Mouse (Mus musculus): ENCODE results near the gene Pin1rt1. TPM values are rescaled to one million over a fixed set of nuclear protein-coding genes. Genes with fewer than 3 reads are reported as not detected.

The Pin1rt1 gene
- total RNA-seq (2021), result not detected
- long read RNA-seq, experiment 1, result 0 reads
- long read RNA-seq, experiment 2, result 0 reads

DNA sequence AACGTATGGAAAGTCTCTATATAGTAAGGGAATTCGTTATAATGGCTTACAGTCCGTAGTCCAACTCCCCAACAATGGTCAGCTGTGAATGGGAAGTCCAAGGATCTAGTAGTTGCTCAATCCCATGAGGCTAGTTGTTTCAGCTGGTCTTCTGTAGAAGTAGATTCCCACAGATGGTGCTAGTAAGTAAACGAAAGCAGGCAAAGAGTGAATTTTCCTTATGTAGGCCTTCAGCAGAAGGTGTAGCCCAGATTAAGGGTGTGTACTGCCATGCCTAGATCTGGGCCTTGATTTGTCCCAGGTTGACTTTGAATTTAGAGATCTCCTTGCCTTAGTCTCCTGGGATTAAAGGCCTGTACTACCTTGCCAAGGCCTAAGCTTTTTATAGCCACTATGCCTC is at the start of gene Pin1rt1:
Gene Pin1rt1, minus strand, starts transcription at position 101 of the 400 bp plus-strand sequence.
- DNase-seq (ENCODE audit: low spot score in 2 of 2), result no peak

DNA sequence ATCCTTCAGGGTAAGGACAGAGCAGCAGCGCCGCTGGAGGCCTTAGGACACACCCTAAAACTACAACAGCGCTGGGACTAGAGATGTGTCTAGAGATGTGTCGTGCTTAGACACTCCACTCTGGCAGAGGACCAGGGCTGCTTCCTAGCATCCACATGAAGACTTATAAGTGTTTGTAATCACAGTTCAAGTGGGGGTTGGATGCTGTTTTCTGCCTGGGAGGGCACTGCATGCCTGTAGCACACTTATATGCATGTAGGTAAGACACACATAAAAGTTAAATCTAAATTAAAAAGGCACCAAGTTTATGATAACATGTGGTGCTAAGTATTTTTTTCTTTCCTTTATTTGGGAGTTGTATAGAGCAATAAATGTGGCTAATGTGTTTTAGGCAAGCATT is 47.8 kb upstream of the Pin1rt1 start:
- DNase-seq (ENCODE audit: low spot score in 2 of 2), result no peak

DNA sequence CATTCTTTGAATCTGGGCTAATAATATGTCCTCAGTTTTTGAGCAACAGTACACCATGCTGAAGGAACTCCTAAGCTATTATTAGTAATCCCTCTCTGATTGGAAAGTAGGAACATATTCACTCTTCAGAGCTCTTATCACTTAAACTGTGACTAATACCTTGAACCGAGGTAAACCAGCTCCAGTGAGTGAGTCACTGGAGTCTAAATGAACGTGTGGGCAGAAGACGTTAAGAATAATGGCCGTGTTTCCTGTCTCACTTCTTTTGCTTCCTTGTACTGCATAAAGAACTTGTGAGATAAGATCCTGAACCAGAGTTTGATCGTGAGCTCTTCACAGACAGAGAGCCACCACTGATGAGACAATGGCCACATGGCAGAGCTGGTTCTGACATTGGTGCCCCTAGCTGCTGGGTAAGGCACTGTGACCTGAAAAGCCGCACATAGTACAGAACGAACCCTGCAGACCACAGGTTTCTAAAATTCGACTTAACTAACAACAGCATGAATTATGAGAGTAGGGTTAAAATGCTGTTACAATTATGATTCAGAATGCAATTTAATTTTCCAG is 47.0 kb upstream of the Pin1rt1 start:
- DNase-seq (ENCODE audit: low spot score in 2 of 2), result no peak

DNA sequence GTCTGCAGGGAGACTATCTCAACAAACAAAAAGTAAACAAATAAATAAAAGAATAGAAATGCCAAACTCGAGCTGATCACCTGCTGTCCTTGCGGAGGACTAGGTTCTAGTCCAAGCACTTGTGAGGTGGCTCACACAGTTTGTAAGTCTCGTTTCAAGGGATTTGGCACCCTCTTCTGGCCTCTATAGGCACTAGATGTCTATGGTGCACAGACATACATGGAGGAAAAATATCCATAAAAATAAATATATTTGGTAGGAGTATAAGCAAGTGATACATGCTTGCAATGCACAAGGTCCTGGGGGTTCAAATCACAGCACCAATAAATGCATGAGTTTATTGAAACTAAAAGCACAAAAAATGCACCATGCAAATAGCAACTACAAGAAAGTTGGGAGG is 34.4 kb upstream of the Pin1rt1 start:
- no peak for DNase-seq (ENCODE audit: low spot score in 2 of 2)

DNA sequence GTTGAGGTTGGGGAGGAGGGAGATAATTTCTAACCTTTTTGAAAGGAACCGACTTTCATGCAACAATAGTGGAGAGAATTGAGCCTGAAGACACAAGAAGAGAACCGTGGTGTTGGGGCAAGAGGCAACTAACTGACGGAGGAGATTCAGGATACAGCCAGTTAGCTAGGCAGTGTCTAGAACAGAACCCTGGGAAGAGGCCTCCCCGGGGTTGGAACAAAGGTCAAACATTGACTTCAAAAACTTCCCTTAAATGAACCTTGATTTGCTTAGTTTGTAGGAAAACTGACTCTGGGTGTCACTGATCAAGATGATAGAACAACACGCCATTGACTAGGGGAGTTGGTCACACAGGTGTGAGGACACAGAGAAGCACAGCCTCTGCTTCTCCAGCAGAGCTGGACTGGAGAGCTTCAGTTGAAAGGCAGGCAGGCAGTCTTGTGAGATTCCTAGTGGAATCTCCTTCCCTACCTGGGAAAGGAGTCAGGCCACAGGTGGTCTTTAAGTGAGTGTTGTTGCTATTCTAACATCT is 32.5 kb upstream of the Pin1rt1 start:
- DNase-seq (ENCODE audit: low spot score in 2 of 2), result no peak

DNA sequence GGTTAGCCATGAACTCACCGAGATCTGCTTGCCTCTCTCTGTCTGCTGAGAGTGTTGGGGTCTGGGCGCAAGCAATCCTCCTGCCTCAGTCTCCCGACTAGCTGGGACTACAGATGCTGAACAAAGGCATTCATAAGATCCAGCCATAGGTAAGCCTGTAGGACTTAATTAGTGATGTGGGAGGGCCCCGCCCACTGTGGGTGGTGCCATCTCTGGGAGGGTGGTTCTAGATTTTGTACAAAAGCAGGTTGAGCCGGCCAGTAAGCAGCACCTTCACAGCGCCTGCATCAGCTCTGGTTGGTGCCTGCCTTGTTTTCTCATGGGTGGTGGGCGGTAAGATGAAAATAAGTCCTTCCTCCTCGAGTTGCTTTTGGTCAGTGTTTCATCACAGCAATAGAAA is 30.1 kb upstream of the Pin1rt1 start:
- no peak for DNase-seq (ENCODE audit: low spot score in 2 of 2)

DNA sequence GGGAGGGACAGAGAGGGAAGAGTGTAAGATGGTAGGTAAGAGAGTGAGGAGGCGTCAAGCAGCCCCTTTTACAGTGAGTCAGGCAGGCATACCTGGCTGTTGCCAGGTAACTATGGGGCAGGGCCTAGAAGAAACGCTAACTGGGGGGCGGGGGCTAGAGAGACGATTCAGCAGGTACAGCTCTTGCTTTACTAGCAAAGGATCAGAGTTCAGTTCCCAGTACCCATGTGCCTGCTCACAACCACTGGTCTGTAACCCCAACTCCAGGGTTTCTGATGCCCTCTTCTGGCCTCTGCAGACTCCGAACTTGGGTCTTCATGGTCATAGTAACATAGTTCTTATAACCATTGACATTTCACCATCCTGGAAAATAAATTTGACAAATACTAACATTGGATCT is 27.8 kb upstream of the Pin1rt1 start:
- DNase-seq (ENCODE audit: low spot score in 2 of 2), result no peak

DNA sequence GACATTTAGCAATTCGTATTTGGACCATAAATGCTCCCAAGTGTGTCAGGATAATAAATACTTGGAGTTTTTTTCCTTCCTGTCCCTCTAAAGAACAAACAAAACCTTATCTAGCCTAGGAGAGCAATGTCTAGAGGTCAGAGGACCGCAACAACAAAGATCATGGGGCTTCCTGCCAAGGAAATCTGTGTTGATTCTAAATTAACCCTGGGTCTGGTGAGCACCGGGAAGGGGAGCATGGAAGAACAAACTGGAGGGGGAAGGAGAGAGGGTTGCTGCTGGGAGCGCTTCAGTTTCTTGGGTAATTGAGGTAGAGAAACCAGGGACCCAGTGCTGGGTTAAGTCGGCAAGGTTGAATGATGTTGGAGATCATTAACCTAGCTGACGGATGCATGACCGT is 27.0 kb upstream of the Pin1rt1 start:
- no peak for DNase-seq (ENCODE audit: low spot score in 2 of 2)

DNA sequence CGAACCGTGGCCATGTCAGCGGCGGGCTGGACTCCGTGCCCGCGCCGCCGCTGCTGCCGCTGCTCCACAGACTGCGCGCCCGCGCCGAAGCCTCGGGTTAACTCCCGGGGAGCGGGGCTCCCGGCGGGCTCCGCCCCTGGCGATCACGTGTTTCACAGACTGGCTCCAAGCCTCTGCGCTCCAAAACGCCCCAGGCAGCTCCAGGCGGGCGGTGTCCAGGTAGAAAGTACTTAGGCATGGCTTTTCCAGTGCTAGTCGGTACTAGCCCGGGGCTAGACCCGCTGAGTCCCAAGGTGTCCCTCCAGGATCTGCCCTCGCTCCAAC is 26.5 kb upstream of the Pin1rt1 start, which contains the start of gene Depdc7:
Gene Depdc7, minus strand, starts transcription at position 138 of the 324 bp plus-strand sequence.
- DNase-seq (ENCODE audit: low spot score in 2 of 2), result peak; percentile 76 to 86

DNA sequence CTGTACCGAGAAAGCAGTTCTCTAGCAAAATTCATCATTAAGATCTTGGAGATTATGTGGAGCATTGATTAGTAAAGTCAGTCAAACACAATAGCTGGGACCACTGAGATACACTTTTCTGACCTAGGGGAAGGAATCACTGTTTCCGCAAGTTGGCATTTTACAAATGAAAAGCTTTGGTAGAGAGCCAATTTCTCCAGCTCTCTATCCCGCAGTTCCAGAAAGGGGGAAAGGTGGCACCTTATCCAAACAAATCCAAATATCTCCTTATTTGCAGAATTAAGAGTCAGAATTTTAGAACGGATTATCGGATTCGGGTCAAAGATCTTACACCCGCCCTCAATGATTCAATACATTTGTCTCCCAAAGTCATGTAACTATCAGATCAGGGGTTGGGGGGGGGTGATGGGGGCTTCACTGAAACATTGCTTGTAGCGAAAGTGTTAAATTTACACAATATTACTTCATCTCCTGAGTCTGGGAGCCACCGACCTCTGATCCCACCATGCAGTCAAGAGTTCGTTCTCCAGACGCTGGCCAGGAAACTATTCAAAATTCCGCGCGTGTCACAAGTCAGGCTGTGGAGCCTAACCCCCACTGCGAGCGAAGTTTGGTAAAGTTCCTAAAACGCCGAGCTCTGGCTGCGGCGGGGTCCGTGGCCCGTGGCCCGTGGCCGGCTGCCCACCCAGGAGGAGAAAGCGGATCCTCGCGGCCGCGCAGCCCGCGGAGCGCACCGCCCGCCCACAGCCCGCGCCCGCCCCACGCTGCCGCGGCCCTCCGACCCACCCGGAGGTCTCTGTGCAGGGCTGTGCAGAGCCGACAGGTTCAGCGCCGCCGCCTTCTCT is 25.9 kb upstream of the Pin1rt1 start:
- DNase-seq (ENCODE audit: low spot score in 2 of 2), result no peak

DNA sequence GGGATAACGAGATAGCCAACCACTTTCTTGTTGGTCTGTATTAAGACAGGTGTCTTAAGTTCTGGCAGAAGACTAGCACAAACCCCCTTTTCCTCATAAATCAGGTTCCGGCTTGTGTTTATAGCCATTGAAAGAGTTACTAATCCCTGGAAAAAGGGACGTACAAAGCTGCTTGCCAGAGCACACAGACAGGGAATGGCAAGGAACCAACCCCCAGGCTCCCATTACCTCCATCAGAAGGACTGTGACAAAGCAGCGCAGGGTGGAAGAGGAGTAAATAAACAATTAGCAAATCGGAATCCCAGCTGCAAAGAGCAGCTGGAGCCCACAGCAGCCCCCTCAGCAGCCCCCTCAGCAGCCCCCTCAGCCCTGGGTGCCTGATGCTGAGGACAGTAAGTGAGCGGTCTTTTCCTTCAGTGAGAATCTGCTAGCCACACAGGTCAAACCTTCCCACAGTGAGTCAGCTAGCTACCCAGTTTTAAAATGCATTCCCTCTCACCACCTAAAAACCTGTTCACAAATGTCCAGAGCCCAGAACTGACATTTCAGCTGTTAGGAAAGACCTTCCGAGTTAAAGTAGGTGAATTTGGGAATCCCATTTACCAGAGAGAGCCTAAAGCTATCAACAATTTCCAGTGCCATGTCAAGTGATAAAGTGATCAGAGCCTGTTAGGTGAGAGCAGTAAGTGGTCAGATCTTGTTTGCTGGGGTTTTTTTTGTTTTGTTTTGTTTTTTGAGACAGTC is 25.0 kb upstream of the Pin1rt1 start:
- DNase-seq (ENCODE audit: low spot score in 2 of 2), result no peak

DNA sequence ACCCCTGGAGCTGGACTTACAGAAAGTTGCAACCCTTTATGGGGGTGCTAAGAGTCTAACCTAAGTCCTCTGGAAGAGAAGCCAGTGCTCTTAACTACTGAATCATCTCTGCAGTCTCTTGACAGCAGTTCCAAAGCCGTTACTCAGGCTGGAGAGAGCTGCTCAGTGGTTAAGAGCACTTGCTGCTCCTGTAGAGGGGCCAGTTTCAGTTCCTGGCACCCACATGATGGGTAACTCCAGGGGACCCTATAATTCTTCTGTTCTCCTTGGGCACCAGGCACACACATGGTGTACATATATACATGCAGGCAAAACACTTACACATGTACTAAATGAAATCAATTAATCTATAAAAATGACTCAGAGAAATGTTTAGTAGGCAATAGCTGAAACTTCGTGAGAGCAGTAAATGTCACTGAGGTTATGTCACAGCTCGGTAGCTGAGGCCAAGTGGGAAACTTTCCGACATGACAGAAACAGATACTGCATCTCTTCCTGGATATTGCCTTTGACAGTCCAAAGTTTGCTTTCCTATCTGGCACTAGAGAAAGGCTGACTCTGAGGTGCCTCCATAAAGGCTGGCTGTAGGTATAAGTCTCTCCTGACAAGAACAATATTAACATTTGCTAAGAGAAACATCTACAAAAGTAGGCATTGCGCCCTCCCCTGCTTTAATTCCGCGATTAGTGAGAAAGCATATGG is 24.2 kb upstream of the Pin1rt1 start:
- no peak for DNase-seq (ENCODE audit: low spot score in 2 of 2)

DNA sequence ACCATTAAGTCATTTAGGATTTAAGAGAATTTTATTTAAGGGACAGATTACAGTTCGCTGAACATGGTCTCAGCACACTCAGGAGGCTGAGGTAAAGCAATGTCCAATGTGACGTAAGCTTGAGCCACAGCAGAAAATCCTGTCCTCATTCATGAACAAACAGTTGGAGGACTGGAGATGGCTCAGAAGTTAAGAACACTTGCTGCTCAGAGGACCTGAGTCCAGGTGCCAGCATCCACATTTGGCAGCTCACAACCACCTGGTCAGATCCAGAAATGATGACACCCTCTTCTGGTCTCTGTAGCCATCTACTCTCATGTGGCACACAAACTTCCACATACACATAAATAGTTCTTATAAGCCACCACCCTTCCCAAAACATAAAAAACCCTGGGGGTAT is 23.5 kb upstream of the Pin1rt1 start:
- no peak for DNase-seq (ENCODE audit: low spot score in 2 of 2)

DNA sequence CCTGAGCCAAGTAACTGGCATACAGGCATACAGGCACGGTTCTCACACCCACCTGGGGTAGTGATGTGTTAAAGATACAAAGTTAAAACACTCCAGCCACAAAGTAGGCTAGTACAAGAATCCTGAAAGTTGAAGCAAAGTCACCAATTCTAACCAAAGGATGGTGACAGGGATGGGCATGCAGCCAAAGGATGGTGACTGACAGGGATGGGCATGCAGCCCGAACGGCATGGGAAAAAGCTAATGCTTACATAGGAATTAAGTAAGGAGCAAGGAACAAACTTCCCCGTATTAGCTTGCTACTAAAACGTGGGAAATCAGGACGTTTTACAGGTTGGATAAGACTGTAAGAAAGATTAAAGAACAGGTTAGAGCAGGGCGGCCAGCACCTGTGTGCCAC is 20.1 kb upstream of the Pin1rt1 start:
- no peak for DNase-seq (ENCODE audit: low spot score in 2 of 2)

DNA sequence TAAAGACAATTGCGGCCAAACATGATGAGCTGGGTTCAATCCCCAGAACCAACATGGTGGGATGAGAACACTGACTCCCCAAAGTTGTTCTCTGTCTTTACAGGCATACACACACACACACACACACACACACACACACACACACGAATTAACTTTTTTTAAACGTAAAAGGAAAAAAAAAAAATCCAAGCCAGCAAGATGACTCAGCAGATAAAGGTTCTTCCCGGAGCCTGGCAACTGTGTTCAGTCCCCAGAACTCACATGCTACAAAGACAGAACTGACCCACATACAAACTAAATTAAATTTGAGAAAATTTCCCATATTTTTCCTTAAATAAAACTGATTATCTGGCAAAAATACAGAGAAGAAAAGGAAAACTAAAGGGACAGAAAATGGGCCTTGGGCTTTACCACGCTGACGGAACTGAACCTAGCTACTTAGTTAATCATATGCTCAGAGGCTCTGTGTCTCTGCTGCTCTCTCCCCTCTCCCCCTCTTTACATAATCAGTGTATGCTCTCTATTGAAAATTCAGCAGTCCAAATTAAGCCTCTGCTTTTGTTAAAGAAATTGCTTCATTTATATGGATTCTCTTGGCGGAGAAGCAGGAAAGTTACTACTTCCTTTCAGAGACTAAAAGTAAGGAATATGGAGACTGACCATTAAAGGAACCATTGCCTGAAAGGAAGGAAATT is 16.5 kb upstream of the Pin1rt1 start:
- no peak for DNase-seq (ENCODE audit: low spot score in 2 of 2)

DNA sequence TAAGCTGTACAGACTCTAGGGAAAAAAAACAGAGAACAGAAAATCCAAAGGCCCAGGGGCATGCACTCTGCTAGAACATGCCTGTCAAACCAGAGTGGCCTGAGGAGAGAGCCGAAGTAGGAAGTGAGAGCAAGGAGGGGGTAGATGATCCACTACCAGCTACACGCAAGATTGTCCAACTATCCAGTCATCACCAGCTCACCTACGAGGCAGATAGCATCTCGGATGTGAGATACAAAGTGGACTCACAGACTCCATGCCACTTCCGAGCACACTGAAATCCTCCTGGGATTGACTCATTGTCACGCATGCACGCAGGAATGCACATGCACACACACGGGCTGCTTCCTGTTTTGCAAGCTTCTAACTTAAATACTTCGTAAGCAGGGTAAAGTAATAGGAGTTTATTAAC is 15.9 kb upstream of the Pin1rt1 start:
- DNase-seq (ENCODE audit: low spot score in 2 of 2), result no peak

DNA sequence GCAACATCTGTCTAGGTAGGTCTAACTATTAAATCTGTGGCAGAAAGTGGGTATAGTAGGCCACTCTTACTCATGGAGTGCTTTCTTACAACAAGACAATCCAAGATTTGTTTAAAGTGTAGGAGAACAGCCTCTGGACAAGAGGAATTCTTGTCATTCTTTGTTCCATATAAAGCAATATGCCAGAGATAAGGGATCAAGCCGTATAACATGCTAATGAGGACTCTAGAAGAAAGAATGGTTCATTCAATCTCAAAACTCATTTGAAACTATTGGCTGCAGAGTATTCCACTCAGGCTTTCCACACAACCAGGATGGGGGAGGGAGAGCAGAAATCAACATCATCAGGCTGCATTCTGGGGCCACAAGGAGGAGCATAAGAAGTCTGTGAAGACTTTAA is 11.2 kb upstream of the Pin1rt1 start:
- DNase-seq (ENCODE audit: low spot score in 2 of 2), result no peak

DNA sequence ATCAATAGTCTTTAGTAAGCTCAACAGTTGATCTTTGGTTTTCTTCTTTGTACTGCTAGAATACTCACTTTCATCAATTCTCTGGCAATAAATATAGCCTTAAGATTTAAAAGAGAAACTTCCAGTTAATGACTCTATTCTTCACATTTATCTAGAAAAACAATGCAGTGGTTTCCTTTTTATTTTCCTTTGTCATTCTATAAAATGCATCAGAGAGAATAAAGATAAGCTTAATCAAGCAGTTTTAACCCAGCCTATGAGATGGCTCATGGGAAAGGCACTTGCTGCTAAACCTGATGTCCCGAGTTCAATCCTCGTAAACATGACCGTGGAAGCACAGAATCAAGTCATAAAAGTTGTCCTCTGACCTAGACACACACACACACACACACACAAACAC is 5.8 kb upstream of the Pin1rt1 start:
- DNase-seq (ENCODE audit: low spot score in 2 of 2), result no peak

DNA sequence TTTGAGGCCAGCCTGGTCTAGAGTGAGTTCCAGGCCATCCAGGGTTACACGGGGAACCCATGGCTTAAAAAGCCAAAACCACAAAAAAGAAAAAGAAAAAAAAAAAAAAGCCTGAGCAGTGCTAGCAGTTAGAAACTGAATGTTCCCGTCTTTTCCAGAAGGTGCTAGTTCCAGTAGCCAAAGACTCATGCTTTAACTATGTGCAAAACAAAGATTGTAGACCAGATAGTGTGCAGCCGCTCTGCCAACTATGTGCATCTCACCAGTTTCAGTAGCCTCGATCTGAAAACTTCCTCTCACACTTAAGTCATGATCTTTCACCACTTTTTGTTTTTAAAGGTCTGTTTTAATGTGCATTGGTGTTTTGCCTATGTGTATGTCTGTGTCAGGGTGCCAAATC is 1.6 kb upstream of the Pin1rt1 start:
- DNase-seq (ENCODE audit: low spot score in 2 of 2), result no peak

DNA sequence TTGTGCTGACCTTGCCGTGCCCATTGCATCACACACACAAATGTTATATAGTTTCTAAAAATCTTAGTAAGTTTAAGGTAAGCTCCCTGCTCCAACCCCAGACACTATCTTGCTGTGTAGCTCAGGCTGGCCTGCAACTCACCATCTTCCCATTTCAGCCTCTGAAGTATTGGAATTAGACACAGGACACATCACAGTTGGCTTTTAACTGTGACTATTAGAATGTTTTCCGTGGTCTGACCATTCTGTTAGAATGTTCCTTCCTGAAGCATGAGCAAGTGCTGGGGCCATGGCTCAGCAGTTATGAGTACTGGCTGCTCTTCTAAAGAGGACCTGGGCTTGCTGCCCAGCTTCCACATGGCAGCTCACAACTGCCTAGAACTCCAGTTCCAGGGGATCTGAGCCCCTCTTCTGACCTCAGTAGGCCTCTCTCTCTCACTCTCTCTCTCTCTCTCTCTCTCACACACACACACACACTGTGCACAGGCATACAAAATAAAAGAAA is 1.1 kb upstream of the Pin1rt1 start:
- DNase-seq (ENCODE audit: low spot score in 2 of 2), result no peak
